ENCODE assay signal across 15 mouse cellular contexts in the genomic region with DNA sequence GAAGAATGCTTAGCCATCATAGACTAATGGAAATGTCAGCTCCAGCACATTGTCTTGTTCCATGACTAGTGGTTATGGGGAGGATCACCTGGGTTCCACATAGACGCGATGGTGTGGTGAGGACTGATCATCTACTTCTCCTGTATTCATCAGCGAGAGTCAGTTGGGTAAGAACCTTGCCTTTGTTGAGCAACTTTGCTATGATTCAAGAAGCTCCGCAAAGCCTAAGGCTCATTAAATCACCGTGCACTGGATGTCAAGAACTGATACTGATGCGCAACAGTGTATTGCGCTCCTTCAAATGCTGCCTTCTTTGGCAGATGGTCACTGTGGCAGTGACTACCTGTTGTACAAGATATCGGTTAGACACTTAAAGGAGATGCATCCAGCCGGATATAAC.
"Had no signal": no experiment of that assay in that cellular context is flagged by ENCODE, and none has a peak within 500 bp of the region (broad histone marks: within the 10 kb centered on the region; RNA-seq: fewer than 3 reads in every experiment).

No protein-coding gene starts in this region.

- DNase-seq: liver, postnatal 0 days; lung, adult 2 months; lung, postnatal 14 days; lung, postnatal 36 days; retina, postnatal 1 day; right cerebral cortex, adult 18-20 months; right cerebral cortex, postnatal 25 days; right cerebral cortex, postnatal 4 days; spleen, adult 18-20 months; thymus, adult 18-20 months; thymus, postnatal 14 days; thymus, postnatal 36 days had no signal

- ATAC-seq: liver, postnatal 0 days; lung, postnatal 0 days; midbrain, embryonic 13.5 days; midbrain, embryonic 15.5 days had no signal
